In the genomic region with DNA sequence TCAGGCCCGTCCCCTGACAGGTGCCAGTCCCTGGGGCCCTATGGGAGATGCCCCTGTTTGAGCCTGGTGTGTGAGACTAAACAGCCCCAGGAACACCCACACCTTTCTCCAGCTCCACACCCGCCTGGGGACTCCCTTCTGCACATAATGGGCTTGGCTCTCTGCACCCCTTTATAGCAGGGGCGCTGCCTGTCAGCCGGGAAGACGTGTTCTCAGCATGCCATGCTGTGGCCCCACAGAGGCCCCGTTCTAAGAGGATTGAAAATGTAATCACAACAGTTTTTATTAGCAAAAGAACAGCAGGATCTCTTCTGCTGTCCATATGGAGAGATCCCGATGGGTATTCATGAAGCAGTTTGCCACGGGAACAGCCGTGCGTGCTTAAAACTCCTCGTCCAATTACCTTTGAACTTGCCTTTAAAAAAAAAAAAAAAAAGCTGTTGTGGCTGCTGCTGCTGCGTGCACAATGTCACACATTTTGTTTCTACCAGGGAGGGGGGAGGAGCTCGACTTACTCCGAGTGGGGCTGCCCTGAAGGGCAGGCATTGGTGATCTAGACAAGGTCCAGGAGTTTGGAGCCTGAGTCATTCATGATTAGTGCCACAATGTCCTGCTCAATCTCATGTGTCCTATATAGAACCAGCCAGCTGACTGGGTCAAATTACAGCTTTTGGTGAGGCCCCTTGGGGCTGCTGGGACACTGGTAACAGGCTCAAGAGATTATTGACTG, we compare ENCODE assay signal across 8 mouse cellular contexts.
DNase-seq lines count a peak whose midpoint lies in the region; ATAC-seq and TF ChIP-seq lines count a peak whose summit lies in the region.

No protein-coding gene starts in this region.

- peak; percentile 17 for DNase-seq in neural tube, embryonic 11.5 days (ENCODE audit: low spot score)
- no peak for DNase-seq in neural tube, embryonic 10.5 days (ENCODE audit: extremely low spot score, low spot score)
- DNase-seq in heart, adult 2 months, result peak; percentile 27 to 31
- peak in 1 of 2 experiments; percentile 33 for DNase-seq in layer of hippocampus, adult 2 months (ENCODE audit: low spot score in 2 of 2)
- no peak for DNase-seq in stomach, postnatal 0 days (ENCODE audit: low spot score)
- DNase-seq in lung, postnatal 36 days, result no peak
- DNase-seq in liver, postnatal 0 days, result no peak
- DNase-seq in thymus, postnatal 10 days (ENCODE audit: low spot score in 2 of 2), result no peak

- no peak overlapping the region for H3K4me2 ChIP-seq in neural tube, embryonic 11.5 days (ENCODE audit: low read depth)
- H3K4me2 ChIP-seq in stomach, postnatal 0 days (replicated peaks; ENCODE audit: low read depth), result no peak overlapping the region
- H3K4me2 ChIP-seq in liver, postnatal 0 days (ENCODE audit: low read depth, low read length), result no peak overlapping the region

- no peaks in the 10 kb centered on the region for H3K9me3 ChIP-seq in neural tube, embryonic 11.5 days (ENCODE audit: control insufficient read depth, low read length)
- no peaks in the 10 kb centered on the region for H3K9me3 ChIP-seq in stomach, postnatal 0 days (ENCODE audit: control insufficient read depth, low read length)
- H3K9me3 ChIP-seq in liver, postnatal 0 days (ENCODE audit: low read length), result no peaks in the 10 kb centered on the region

- H3K79me2 ChIP-seq in heart, adult 2 months (replicated peaks; ENCODE audit: control insufficient read depth, insufficient read depth, low read length), result no peaks in the 10 kb centered on the region

- TF ChIP-seq POLR2A in heart, adult 2 months (IDR thresholded peaks at IDR 0.05; ENCODE audit: insufficient read depth, low read depth, low read length), result no peak

- H3K9ac ChIP-seq in neural tube, embryonic 11.5 days (ENCODE audit: low read length), result no peak overlapping the region
- H3K9ac ChIP-seq in heart, adult 2 months (ENCODE audit: low read depth, low read length), result no peak overlapping the region
- H3K9ac ChIP-seq in stomach, postnatal 0 days (ENCODE audit: low read length), result no peak overlapping the region
- no peak overlapping the region for H3K9ac ChIP-seq in liver, postnatal 0 days (replicated peaks)

- ATAC-seq in neural tube, embryonic 11.5 days (ENCODE audit: insufficient read depth, low FRiP score, low TSS enrichment), result peak; percentile 65
- peak; percentile 38; the same call in 1 of the 2 replicates for ATAC-seq in stomach, postnatal 0 days (ENCODE audit: low FRiP score, low TSS enrichment)
- ATAC-seq in liver, postnatal 0 days, result no peak

- intact Hi-C loops in heart, adult 2 months (cut with DNase I), result loop anchor here (2.0 kb wide), 1 partner anchor 32 kb away; no protein-coding TSS in a partner anchor

- H3K36me3 ChIP-seq in neural tube, embryonic 11.5 days (ENCODE audit: control insufficient read depth, insufficient read depth, low read length), result no peaks in the 10 kb centered on the region
- H3K36me3 ChIP-seq in heart, adult 2 months (ENCODE audit: control insufficient read depth, insufficient read depth, low read length), result no peaks in the 10 kb centered on the region
- no peaks in the 10 kb centered on the region for H3K36me3 ChIP-seq in stomach, postnatal 0 days (ENCODE audit: control insufficient read depth, insufficient read depth, low read length)
- no peaks in the 10 kb centered on the region for H3K36me3 ChIP-seq in liver, postnatal 0 days (replicated peaks; ENCODE audit: insufficient read depth, low read length)

- no peak for TF ChIP-seq EP300 in heart, adult 2 months (IDR thresholded peaks at IDR 0.05; ENCODE audit: insufficient read depth, low read depth, low read length)
- no peak for TF ChIP-seq EP300 in stomach, postnatal 0 days (optimal IDR thresholded peaks at IDR 0.05)
- TF ChIP-seq EP300 in liver, postnatal 0 days (IDR thresholded peaks at IDR 0.05; ENCODE audit: low read depth), result no peak

- no peak for TF ChIP-seq CTCF in heart, adult 2 months (IDR thresholded peaks at IDR 0.05)
- TF ChIP-seq CTCF in layer of hippocampus, adult 2 months (conservative IDR thresholded peaks at IDR 0.05), result no peak
- TF ChIP-seq CTCF in stomach, postnatal 0 days (IDR thresholded peaks at IDR 0.05; ENCODE audit: low read depth), result no peak
- no peak for TF ChIP-seq CTCF in liver, postnatal 0 days (IDR thresholded peaks at IDR 0.05; ENCODE audit: low read depth)

- 29% methylated on average over 14 of the region's 14 CpGs for WGBS in neural tube, embryonic 11.5 days
- 46% methylated on average over 14 of the region's 14 CpGs for WGBS in heart, adult 2 months
- WGBS in stomach, postnatal 0 days, result 37% methylated on average over 14 of the region's 14 CpGs
- 53% methylated on average over 14 of the region's 14 CpGs for WGBS in liver, postnatal 0 days (ENCODE audit: insufficient replicate concordance)

- H3K4me3 ChIP-seq in neural tube, embryonic 11.5 days (ENCODE audit: low read depth, low read length), result no peak overlapping the region
- H3K4me3 ChIP-seq in heart, adult 2 months, result no peak overlapping the region
- no peak overlapping the region for H3K4me3 ChIP-seq in layer of hippocampus, adult 2 months
- no peak overlapping the region for H3K4me3 ChIP-seq in stomach, postnatal 0 days (ENCODE audit: low read depth, low read length)
- no peak overlapping the region for H3K4me3 ChIP-seq in liver, postnatal 0 days (ENCODE audit: low read depth, low read length)

- no peak overlapping the region for H3K27ac ChIP-seq in neural tube, embryonic 11.5 days (ENCODE audit: low read depth, low read length)
- peak overlapping the region; percentile 55 for H3K27ac ChIP-seq in heart, adult 2 months
- peak overlapping the region; percentile 69 for H3K27ac ChIP-seq in layer of hippocampus, adult 2 months
- H3K27ac ChIP-seq in stomach, postnatal 0 days (replicated peaks), result no peak overlapping the region
- no peak overlapping the region for H3K27ac ChIP-seq in liver, postnatal 0 days (ENCODE audit: low read depth)

- peaks cover 12% of the 10 kb centered on the region for H3K4me1 ChIP-seq in neural tube, embryonic 11.5 days (ENCODE audit: control insufficient read depth, insufficient read depth, low read length)
- peaks cover 2% of the 10 kb centered on the region; the same call in 1 of the 2 replicates for H3K4me1 ChIP-seq in heart, adult 2 months (ENCODE audit: control insufficient read depth, insufficient read depth, low read length)
- no peaks in the 10 kb centered on the region for H3K4me1 ChIP-seq in stomach, postnatal 0 days (replicated peaks; ENCODE audit: control insufficient read depth, insufficient read depth)
- H3K4me1 ChIP-seq in liver, postnatal 0 days (ENCODE audit: insufficient read depth), result no peaks in the 10 kb centered on the region

- H3K27me3 ChIP-seq in neural tube, embryonic 11.5 days (ENCODE audit: control insufficient read depth, insufficient read depth, low read length), result no peaks in the 10 kb centered on the region
- no peaks in the 10 kb centered on the region for H3K27me3 ChIP-seq in heart, adult 2 months (ENCODE audit: control insufficient read depth, insufficient read depth, low read length)
- H3K27me3 ChIP-seq in stomach, postnatal 0 days (ENCODE audit: control insufficient read depth, insufficient read depth, low read length), result no peaks in the 10 kb centered on the region
- no peaks in the 10 kb centered on the region for H3K27me3 ChIP-seq in liver, postnatal 0 days (ENCODE audit: insufficient read depth, low read length)

Comparison
In these comparisons a context has a peak if more than half of its experiments do, and no peak if none do; other contexts are left out.
1. DNase-seq: peak in neural tube, embryonic 11.5 days (single experiment) and heart, adult 2 months (2 of 2); none in neural tube, embryonic 10.5 days (single experiment), stomach, postnatal 0 days (single experiment), lung, postnatal 36 days (single experiment), liver, postnatal 0 days (single experiment) and thymus, postnatal 10 days (0 of 2).
2. H3K27ac ChIP-seq: peak in heart, adult 2 months (single experiment) and layer of hippocampus, adult 2 months (single experiment); none in neural tube, embryonic 11.5 days (single experiment), stomach, postnatal 0 days (single experiment) and liver, postnatal 0 days (single experiment).